Mouse (Mus musculus) layer of hippocampus, postnatal 25 days (tissue): ENCODE results near the gene Idua. TPM values are rescaled to one million over a fixed set of nuclear protein-coding genes. Genes with fewer than 3 reads are reported as not detected.
"Not testable (repeated sequence)": the region's sequence is repeated elsewhere in the genome, so short reads cannot be mapped to it uniquely, and the experiment has no call there.

ENCODE experiments used
- DNase-seq, 2 experiments: peaks; one replicate each; pipeline ENCODE4 v3.0.0; 2022; ENCODE audit warnings: mixed read lengths in 2 of 2, low spot score in 1 of 2; ENCODE audit errors: extremely low spot score in 1 of 2
- total RNA-seq, 2 experiments: library from RNA; stranded (reverse); gene quantifications; 2 replicates each; pipeline ENCODE4 v1.2.3; 2021

Idua gene
- total RNA-seq: 10 to 100 TPM; 10.4 to 19.6 TPM

- DNase-seq: no peak
These were observed at the start of gene Idua for GRCm38 (mm10) chr5:108659698-108660631. Gene Idua, plus strand, starts transcription at chr5:108660331.

- DNase-seq: no peak
These were observed 49.7 kb upstream of the Idua start for GRCm38 (mm10) chr5:108610426-108610825.

GRCm38 (mm10) chr5:108621870-108622269 is 38.3 kb upstream of the Idua start:
- DNase-seq: no peak

- DNase-seq: no peak
These were observed 34.0 kb upstream of the Idua start for GRCm38 (mm10) chr5:108626050-108626660.

GRCm38 (mm10) chr5:108628891-108629633 is 31.1 kb upstream of the Idua start:
- no peak for DNase-seq

- peak; percentile 82 to 86 for DNase-seq
These were observed 30.3 kb upstream of the Idua start, which contains the start of the genes Gak and Tmem175 for GRCm38 (mm10) chr5:108629634-108630483. Gene Gak, minus strand, starts transcription at chr5:108629755. Gene Tmem175, plus strand, starts transcription at chr5:108629770.

GRCm38 (mm10) chr5:108633676-108634075 is 26.5 kb upstream of the Idua start:
- no peak for DNase-seq

GRCm38 (mm10) chr5:108634088-108634487 is 26.0 kb upstream of the Idua start:
- DNase-seq: not testable (repeated sequence)

- DNase-seq: no peak
These were observed 24.0 kb upstream of the Idua start for GRCm38 (mm10) chr5:108636172-108636571.

GRCm38 (mm10) chr5:108643674-108644073 is 16.5 kb upstream of the Idua start:
- no peak for DNase-seq

GRCm38 (mm10) chr5:108645651-108646342 is 14.3 kb upstream of the Idua start:
- no peak for DNase-seq

- DNase-seq: no peak
These were observed 13.8 kb upstream of the Idua start for GRCm38 (mm10) chr5:108646343-108646660.

GRCm38 (mm10) chr5:108647311-108647710 is 12.8 kb upstream of the Idua start:
- DNase-seq: no peak

GRCm38 (mm10) chr5:108647820-108648465 is 12.2 kb upstream of the Idua start:
- DNase-seq: no peak

GRCm38 (mm10) chr5:108648937-108649576 is 11.1 kb upstream of the Idua start:
- no peak for DNase-seq

GRCm38 (mm10) chr5:108650341-108650740 is 9.8 kb upstream of the Idua start:
- DNase-seq: no peak

GRCm38 (mm10) chr5:108651136-108651720 is 8.9 kb upstream of the Idua start:
- DNase-seq: no peak

- peak in 1 of 2 experiments; percentile 54 for DNase-seq
These were observed 8.3 kb upstream of the Idua start for GRCm38 (mm10) chr5:108651823-108652222.
